Mouse (Mus musculus) layer of hippocampus, adult 2 months (tissue): ENCODE data around the gene Gm10181. TPM values are rescaled to one million over a fixed set of nuclear protein-coding genes. Genes with fewer than 3 reads are reported as not detected.

Experiments used
- DNase-seq, 2 experiments: peaks; one replicate each; pipeline ENCODE4 v3.0.0; 2022; ENCODE audit warnings: low spot score in 2 of 2
- H3K27ac ChIP-seq: fragments of 200-600 bp; 2 replicates; pipeline ENCODE4 v1.8.1; 2022
- H3K4me3 ChIP-seq: fragments of 200-600 bp; 2 replicates; pipeline ENCODE4 v1.8.1; 2022; ENCODE audit warnings: mild to moderate bottlenecking
- CTCF ChIP-seq: fragments of 200-600 bp; conservative IDR thresholded peaks from 2 replicates; pipeline ENCODE4 v1.8.1; 2022; ENCODE audit warnings: antibody characterized with exemption, mild to moderate bottlenecking, moderate library complexity
- long read RNA-seq, 2 experiments: library from polyadenylated mRNA; stranded (forward); transcript quantifications; one replicate each; pipeline ENCODE4 v2.0.0; 2021; ENCODE audit warnings: borderline mapping rate in 2 of 2
- total RNA-seq, 2 experiments: library from RNA; stranded (reverse); gene quantifications; 2 replicates each; pipeline ENCODE4 v1.2.3; 2021

The Gm10181 gene
- total RNA-seq, result not detected
- long read RNA-seq, experiment 1, result 0 reads
- long read RNA-seq, experiment 2, result 0 reads

DNA sequence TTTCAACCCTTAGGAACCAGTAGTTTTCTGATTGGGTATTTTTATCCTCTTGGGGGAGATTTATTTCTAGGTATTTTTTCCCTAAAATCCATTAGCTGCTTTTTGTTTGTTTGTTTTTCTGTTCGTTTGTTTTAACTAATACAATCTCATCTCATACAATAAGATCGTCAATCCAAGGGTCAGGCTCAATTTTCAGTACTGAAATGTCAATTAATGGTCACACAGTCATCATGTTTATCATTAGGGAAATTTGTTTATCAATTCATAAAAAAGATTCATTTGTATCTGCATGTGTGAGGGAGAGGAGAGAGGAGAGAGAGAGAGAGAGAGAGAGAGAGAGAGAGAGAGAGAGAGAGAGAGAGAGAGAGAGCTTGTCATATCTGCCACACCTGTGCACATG is at the start of gene Gm10181:
Gene Gm10181 (plus strand): TSS at position 301 of the 400 bp plus-strand sequence.
- H3K27ac ChIP-seq, result no peak within 1 kb of the TSS
- TF ChIP-seq CTCF, result no peak
- DNase-seq, result no peak

GRCm38 (mm10) chr9:25041665-25042064 is 47.6 kb upstream of the Gm10181 start:
- TF ChIP-seq CTCF, result peak; percentile 93
- no peak overlapping the region for H3K27ac ChIP-seq
- no peak overlapping the region for H3K4me3 ChIP-seq
- peak; percentile 38 to 69 for DNase-seq

More for the DNA sequence above, at the start of gene Gm10181:
- no peak within 1 kb of the TSS for H3K4me3 ChIP-seq

DNA sequence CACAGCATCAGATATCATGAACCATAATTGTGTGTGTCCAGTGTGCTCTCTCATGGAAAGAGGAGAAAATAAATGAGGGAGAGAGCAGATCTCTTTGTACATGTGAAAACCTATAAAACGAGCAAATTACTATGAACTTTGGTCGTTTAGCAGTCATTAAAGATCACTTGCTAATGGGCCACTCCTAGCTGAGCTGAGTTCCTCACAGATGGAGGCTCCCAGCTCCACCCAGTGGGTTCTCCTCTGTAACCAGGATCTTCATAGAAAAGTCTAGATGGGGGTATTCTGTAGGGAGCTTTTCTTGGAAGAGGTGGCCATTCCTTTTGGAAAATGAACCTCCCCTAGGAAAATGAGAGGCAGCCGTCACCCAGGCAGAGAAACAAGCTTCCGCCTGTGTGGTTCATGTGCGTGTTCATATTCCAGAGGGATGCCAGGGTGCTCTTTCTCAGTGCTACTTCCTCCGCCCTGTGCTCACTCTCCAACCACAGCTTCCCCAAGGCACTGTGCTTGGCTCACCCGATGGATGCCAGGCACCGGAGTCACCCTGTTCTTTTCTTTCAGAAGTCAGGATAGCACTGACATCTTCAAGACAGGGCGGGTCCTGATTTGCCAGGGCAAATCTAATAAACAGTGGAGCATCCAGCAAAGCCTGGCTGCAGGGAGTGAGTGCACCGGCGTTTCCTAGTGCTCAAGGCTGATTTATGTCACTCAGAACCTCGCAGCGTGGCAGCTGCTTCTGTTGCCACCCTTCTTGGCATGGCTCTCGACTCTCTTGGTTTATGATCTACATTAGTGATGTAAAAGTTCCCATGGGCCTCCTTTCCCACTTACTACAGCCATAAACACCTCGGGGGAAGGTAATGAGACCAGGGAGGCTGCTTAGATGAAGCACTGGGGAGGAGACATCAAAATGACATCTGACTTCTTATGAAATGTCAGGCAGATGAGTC is 46.8 kb upstream of the Gm10181 start:
- no peak for TF ChIP-seq CTCF
- no peak overlapping the region for H3K27ac ChIP-seq
- no peak for DNase-seq
- no peak overlapping the region for H3K4me3 ChIP-seq

GRCm38 (mm10) chr9:25044325-25044724 is 44.9 kb upstream of the Gm10181 start:
- DNase-seq, result no peak
- TF ChIP-seq CTCF, result no peak
- Histone ChIP-seq H3K27ac (no peak overlapping the region), H3K4me3 (no peak overlapping the region)

DNA sequence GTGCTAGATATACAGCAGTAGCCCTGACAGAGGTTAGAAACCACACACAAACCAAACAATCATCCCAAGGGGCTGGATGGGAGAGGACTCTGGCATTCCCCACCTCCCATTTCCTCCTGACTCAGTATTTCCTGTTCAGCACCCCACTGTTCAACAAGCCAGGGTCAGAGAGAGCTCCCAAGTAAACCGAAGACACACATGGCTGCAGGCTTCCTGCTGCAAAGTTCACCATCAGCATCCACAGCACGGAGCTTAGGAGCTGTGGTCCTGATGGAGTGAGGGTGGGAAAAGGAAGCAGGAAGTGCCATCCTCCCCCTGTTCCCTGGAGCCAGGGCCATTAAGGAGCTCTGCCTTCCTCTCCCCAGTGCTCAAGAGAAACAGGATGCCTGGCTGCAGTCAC is 40.9 kb upstream of the Gm10181 start:
- TF ChIP-seq CTCF, result no peak
- H3K27ac ChIP-seq, result no peak overlapping the region
- DNase-seq, result no peak
- H3K4me3 ChIP-seq, result no peak overlapping the region

DNA sequence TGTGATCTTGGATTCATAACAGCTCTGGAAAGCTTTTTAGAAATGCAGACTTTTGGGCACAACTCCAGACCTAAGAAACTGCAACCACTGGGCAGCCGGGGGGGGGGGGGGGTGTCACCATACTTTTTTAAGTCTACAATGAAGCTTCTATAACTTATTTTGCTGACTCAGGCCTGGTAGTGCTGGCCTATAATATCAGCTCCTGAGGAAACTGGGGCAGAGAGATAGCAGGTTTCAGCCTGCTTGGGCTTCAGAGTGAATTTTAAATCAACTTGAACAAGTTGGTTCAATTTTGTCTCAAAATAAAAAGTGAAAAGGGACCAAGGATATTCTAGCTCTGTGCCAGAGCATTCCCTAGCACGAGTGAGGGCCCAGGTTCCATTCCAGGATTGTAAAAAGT is 40.3 kb upstream of the Gm10181 start:
- no peak for TF ChIP-seq CTCF
- no peak overlapping the region for H3K4me3 ChIP-seq
- no peak for DNase-seq
- no peak overlapping the region for H3K27ac ChIP-seq

DNA sequence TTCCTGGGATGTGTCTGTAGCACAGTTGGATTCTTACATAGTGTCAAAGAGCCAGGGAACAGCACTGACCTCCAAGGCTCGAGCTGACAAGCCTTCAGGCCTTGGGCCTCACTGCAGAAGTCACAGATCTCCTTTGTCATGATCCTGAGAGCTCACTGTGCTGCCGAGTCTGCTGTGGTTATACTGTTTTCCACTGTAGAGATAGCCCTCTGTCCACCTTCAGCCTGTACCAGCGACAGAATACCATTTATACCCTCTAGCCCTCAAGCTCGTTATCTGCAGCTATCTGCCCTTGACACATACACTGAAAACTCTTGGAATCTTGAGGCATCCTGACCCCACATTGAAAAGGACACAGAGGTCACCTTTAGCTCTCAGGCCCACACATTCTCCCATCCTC is 37.3 kb upstream of the Gm10181 start:
- no peak for TF ChIP-seq CTCF
- no peak for DNase-seq
- Histone ChIP-seq H3K27ac (no peak overlapping the region), H3K4me3 (no peak overlapping the region)

- Histone ChIP-seq H3K4me3 (no peak overlapping the region), H3K27ac (no peak overlapping the region)
- no peak for TF ChIP-seq CTCF
- DNase-seq, result no peak
These were observed 33.4 kb upstream of the Gm10181 start for GRCm38 (mm10) chr9:25055650-25056376.

DNA sequence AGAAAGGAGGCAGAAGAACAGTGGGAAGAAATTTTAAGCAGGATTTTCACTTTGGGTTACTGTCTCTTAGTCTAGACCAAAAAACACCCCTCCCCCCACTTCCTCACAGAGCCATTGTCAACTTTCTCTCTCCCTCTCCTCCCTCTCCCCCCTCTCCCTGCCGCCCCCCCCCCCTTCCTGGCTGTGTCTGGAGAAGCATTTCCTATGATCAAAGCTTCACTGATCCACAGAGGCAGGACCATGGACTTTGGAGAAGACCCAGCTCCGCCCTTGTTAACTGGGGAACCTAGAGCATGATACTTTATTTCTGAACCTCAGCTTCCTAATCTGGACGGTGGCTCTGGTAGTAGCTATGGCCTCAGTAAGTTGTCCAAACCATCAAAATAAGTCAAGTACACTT is 30.5 kb upstream of the Gm10181 start:
- H3K4me3 ChIP-seq, result no peak overlapping the region
- DNase-seq, result no peak
- no peak overlapping the region for H3K27ac ChIP-seq
- no peak for TF ChIP-seq CTCF

GRCm38 (mm10) chr9:25072666-25073065 is 16.6 kb upstream of the Gm10181 start:
- Histone ChIP-seq H3K27ac (no peak overlapping the region), H3K4me3 (no peak overlapping the region)
- DNase-seq, result no peak
- no peak for TF ChIP-seq CTCF

GRCm38 (mm10) chr9:25075977-25076376 is 13.2 kb upstream of the Gm10181 start:
- no peak for TF ChIP-seq CTCF
- peak in 1 of 2 experiments; percentile 47 for DNase-seq
- Histone ChIP-seq H3K27ac (no peak overlapping the region), H3K4me3 (no peak overlapping the region)

DNA sequence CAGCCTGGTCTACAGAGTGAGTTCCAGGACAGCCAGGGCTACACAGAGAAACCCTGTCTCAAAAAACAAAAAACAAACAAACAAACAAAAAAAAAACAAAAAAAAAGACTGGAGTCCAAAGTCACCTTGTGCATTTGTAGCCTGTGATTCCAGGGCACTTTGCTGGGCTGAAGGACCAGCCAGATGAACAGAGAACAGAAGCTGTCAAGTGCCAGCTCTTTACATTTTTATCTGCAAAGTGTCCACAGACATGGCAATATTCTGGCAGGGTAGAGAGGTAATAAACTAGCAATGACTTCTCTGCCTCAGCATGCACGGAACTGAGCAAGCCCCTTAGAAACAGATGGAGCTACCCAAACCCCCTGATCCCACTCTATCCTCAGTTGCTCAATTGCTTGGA is 12.7 kb upstream of the Gm10181 start:
- no peak for DNase-seq
- H3K4me3 ChIP-seq, result no peak overlapping the region
- H3K27ac ChIP-seq, result no peak overlapping the region
- no peak for TF ChIP-seq CTCF

DNA sequence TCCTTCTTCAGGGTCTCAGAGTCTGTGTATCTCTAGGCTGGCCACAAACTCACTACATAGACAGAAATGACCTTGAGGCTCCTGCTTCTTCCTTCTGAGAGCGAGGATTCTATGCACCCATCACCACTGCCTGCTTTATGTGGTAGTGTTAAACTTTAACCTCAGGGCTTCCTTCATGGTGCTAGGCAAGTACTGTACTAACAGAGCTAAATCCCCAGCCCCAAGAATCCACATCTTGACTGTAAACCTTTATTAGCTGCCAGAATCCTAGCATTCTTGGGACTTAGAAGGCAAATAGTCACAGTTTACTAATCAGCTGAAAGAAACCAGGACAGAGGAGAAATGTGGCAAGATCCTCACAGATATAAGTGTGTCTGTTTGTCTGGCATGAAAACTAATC is 1.6 kb downstream of the Gm10181 start:
- no peak for DNase-seq
- no peak overlapping the region for H3K27ac ChIP-seq
- no peak for TF ChIP-seq CTCF
- no peak overlapping the region for H3K4me3 ChIP-seq
